Mouse (Mus musculus) granulocyte monocyte progenitor cell, adult 5-6 weeks (primary cell): ENCODE results near the gene P4ha3. TPM values are rescaled to one million over a fixed set of nuclear protein-coding genes. Genes with fewer than 3 reads are reported as not detected.

Source experiments
- ATAC-seq: replicated peaks from 2 replicates; pipeline ENCODE4 v1.8.0; 2016; ENCODE audit warnings: mild to moderate bottlenecking, moderate TSS enrichment, inconsistent platforms; ENCODE audit not compliant: poor library complexity, severe bottlenecking
- total RNA-seq, 2 experiments: library from RNA; stranded (forward) in 1 of 2; stranded (reverse) in 1 of 2; fragments of 200-712, 200-1000 nt in 1 of 2; fragments of >200 nt in 1 of 2; fragmentation: Nextera tagmentation in 1 of 2; gene quantifications; 2 replicates each; pipeline ENCODE4 v1.2.3; 2014 to 2017

Gene P4ha3
- total RNA-seq, 2 experiments from 2014 or later, result not detected

- no peak for ATAC-seq
These were observed 17.0 kb downstream of the P4ha3 start for GRCm38 (mm10) chr7:100302316-100302715.

- no peak for ATAC-seq
These were observed 20.6 kb downstream of the P4ha3 start for GRCm38 (mm10) chr7:100305894-100306293.

GRCm38 (mm10) chr7:100307872-100308653 is 22.7 kb downstream of the P4ha3 start:
- no peak for ATAC-seq

- ATAC-seq, result no peak
These were observed 23.9 kb downstream of the P4ha3 start for GRCm38 (mm10) chr7:100309216-100309615.

GRCm38 (mm10) chr7:100309679-100310078 is 24.4 kb downstream of the P4ha3 start:
- no peak for ATAC-seq

GRCm38 (mm10) chr7:100310290-100310689 is 25.0 kb downstream of the P4ha3 start:
- no peak for ATAC-seq

- no peak for ATAC-seq
These were observed 27.4 kb downstream of the P4ha3 start for GRCm38 (mm10) chr7:100312716-100313115.

GRCm38 (mm10) chr7:100316924-100317323 is 31.6 kb downstream of the P4ha3 start:
- ATAC-seq, result no peak

- no peak for ATAC-seq
These were observed 32.2 kb downstream of the P4ha3 start for GRCm38 (mm10) chr7:100317534-100317933.

- ATAC-seq, result no peak
These were observed 38.4 kb downstream of the P4ha3 start for GRCm38 (mm10) chr7:100323721-100324120.

GRCm38 (mm10) chr7:100325482-100325881 is 40.2 kb downstream of the P4ha3 start:
- ATAC-seq, result no peak

GRCm38 (mm10) chr7:100327514-100327913 is 42.2 kb downstream of the P4ha3 start:
- ATAC-seq, result no peak

GRCm38 (mm10) chr7:100328636-100329035 is 43.3 kb downstream of the P4ha3 start:
- no peak for ATAC-seq

GRCm38 (mm10) chr7:100331269-100331668 is 45.9 kb downstream of the P4ha3 start:
- no peak for ATAC-seq

- no peak for ATAC-seq
These were observed 50.6 kb downstream of the P4ha3 start for GRCm38 (mm10) chr7:100335921-100336320.

GRCm38 (mm10) chr7:100354984-100355383 is 69.7 kb downstream of the P4ha3 start:
- ATAC-seq, result no peak

- no peak for ATAC-seq
These were observed 71.0 kb downstream of the P4ha3 start for GRCm38 (mm10) chr7:100356324-100356723.

GRCm38 (mm10) chr7:100356768-100357167 is 71.4 kb downstream of the P4ha3 start:
- ATAC-seq, result no peak

- ATAC-seq, result no peak
These were observed 72.5 kb downstream of the P4ha3 start for GRCm38 (mm10) chr7:100357856-100358255.

GRCm38 (mm10) chr7:100363162-100363561 is 77.8 kb downstream of the P4ha3 start:
- no peak for ATAC-seq

GRCm38 (mm10) chr7:100364888-100365287 is 79.6 kb downstream of the P4ha3 start:
- ATAC-seq, result peak; percentile 40; the same call in 1 of the 2 replicates
